Mouse (Mus musculus) small intestine, adult 2 months (tissue): ENCODE measurements around the gene Crhbp. TPM values are rescaled to one million over a fixed set of nuclear protein-coding genes. Genes with fewer than 3 reads are reported as not detected.

ENCODE experiments used
- H3K27ac ChIP-seq: fragments of 200-500 bp; 2 replicates; pipeline ENCODE4 v1.5.1; 2012; ENCODE audit warnings: low read depth, low read length, control low read depth, inconsistent platforms; ENCODE audit not compliant: insufficient read depth
- H3K27me3 ChIP-seq: fragments of 200-500 bp; 2 replicates; pipeline ENCODE4 v1.6.1; 2012; ENCODE audit warnings: mild to moderate bottlenecking, moderate library complexity, low read length, inconsistent platforms; ENCODE audit not compliant: control insufficient read depth, insufficient read depth
- H3K36me3 ChIP-seq: fragments of 200-500 bp; 2 replicates; pipeline ENCODE4 v1.6.1; 2012; ENCODE audit warnings: mild to moderate bottlenecking, low read length, control low read depth, inconsistent platforms; ENCODE audit not compliant: control insufficient read depth, insufficient read depth
- H3K4me1 ChIP-seq: fragments of 200-500 bp; 2 replicates; pipeline ENCODE4 v1.6.1; 2012; ENCODE audit warnings: low read length, inconsistent platforms, mixed read lengths; ENCODE audit not compliant: control insufficient read depth, insufficient read depth, insufficient read length
- H3K4me3 ChIP-seq: fragments of 200-500 bp; 2 replicates; pipeline ENCODE4 v1.5.1; 2012; ENCODE audit warnings: low read depth, mild to moderate bottlenecking, control low read depth, inconsistent platforms, low read length, moderate library complexity
- CTCF ChIP-seq: fragments of 200-500 bp; IDR thresholded peaks from 2 replicates; pipeline ENCODE4 v1.5.1; 2012; ENCODE audit warnings: low read depth, mild to moderate bottlenecking, control low read depth, inconsistent platforms, low read length, moderate library complexity, mixed read lengths; ENCODE audit not compliant: insufficient replicate concordance, insufficient read length; ENCODE audit errors: extremely low read depth
- POLR2A ChIP-seq: fragments of 200-500 bp; IDR thresholded peaks from 2 replicates; pipeline ENCODE4 v1.6.1; 2012; ENCODE audit warnings: low read depth, mild to moderate bottlenecking, control low read depth, inconsistent platforms, low read length, moderate library complexity
- WGBS: fragments of 180-500 bp; shearing (Covaris S2); methylation state at CpG from one replicate; pipeline ENCODE4 v1.1.7; 2018; 5-methylcytosine and 5-hydroxymethylcytosine counted together
- polyA plus RNA-seq: library from polyadenylated mRNA; depleted of rRNA; stranded (reverse); fragments of >200 nt; gene quantifications from 2 replicates; pipeline ENCODE4 v1.2.3, GENCODE M21; 2012; rRNA removed

Crhbp gene
- polyA plus RNA-seq, 1 experiment: not detected

DNA sequence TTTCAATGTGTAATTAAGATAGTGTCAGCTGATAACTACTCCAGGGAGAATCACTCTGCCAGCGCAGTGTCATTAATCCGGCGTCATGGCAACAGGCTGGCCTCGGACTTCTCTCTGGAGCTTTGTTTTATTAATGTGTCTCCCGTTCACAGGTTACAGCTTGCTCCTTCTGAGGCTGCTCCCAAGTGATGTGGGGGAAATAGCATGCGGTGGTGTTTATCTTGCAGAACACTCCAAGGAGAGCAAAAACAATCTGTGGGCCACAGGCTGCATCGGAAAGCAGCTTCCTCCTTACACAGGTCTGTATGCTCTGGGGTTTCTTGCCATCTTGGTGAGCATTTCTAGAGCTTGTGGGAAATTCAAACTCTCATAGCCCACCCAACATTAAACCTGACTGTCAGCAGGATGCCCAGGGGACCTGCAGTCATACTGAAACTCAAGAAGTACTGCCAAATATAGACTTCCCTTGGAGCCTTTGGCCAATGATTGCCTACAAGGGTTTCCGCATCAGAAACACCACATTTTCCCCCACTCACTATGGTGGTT is 25.4 kb downstream of the Crhbp start:
- Histone ChIP-seq H3K36me3 (no peaks in the 10 kb centered on the region), H3K4me3 (no peak overlapping the region), H3K27me3 (no peaks in the 10 kb centered on the region), H3K27ac (no peak overlapping the region), H3K4me1 (no peaks in the 10 kb centered on the region)
- TF ChIP-seq CTCF: no peak
- TF ChIP-seq POLR2A: no peak
- WGBS: 17% methylated on average over 8 of the region's 8 CpGs

GRCm38 (mm10) chr13:95418575-95419203 is 26.0 kb downstream of the Crhbp start:
- 32% methylated on average over 6 of the region's 6 CpGs for WGBS
- no peak for TF ChIP-seq POLR2A
- TF ChIP-seq CTCF: no peak
- H3K27me3 ChIP-seq: no peaks in the 10 kb centered on the region
- no peaks in the 10 kb centered on the region for H3K4me1 ChIP-seq
- H3K27ac ChIP-seq: no peak overlapping the region
- no peaks in the 10 kb centered on the region for H3K36me3 ChIP-seq
- H3K4me3 ChIP-seq: no peak overlapping the region

GRCm38 (mm10) chr13:95412257-95412656 is 32.5 kb downstream of the Crhbp start:
- WGBS: 11% methylated on average over 2 of the region's 2 CpGs
- no peak for TF ChIP-seq POLR2A
- TF ChIP-seq CTCF: no peak
- Histone ChIP-seq H3K36me3 (no peaks in the 10 kb centered on the region), H3K27ac (no peak overlapping the region), H3K4me1 (no peaks in the 10 kb centered on the region), H3K4me3 (no peak overlapping the region), H3K27me3 (no peaks in the 10 kb centered on the region)

DNA sequence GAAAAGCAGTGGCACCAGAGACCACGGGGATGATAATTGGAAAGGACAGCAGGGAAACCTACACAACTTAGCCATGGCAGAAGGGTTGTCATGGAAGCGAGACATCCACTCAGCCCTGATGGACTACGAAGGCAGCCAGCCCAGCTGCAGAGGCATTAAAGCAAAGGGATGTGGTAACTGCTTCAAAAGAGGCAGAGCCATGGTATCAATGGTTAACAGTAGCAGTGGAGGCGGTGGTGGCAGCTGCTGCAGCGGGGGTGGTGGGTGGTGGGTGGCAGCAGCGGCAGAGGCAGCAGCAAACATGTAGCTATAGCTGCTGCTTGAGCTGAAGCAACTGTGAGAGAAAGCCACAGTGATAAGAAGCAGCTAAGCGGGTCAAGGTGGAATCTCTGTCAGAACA is 51.5 kb downstream of the Crhbp start:
- Histone ChIP-seq H3K4me3 (no peak overlapping the region), H3K27ac (no peak overlapping the region), H3K36me3 (no peaks in the 10 kb centered on the region), H3K27me3 (no peaks in the 10 kb centered on the region), H3K4me1 (no peaks in the 10 kb centered on the region)
- WGBS: 91% methylated on average over 7 of the region's 7 CpGs
- TF ChIP-seq CTCF: no peak
- no peak for TF ChIP-seq POLR2A

GRCm38 (mm10) chr13:95389866-95390865 is 54.6 kb downstream of the Crhbp start:
- WGBS: 30% methylated on average over 24 of the region's 24 CpGs
- TF ChIP-seq CTCF: peak; percentile 94; the same call in 1 of the 2 replicates
- TF ChIP-seq POLR2A: no peak
- Histone ChIP-seq H3K36me3 (no peaks in the 10 kb centered on the region), H3K4me3 (no peak overlapping the region), H3K27me3 (no peaks in the 10 kb centered on the region), H3K4me1 (no peaks in the 10 kb centered on the region), H3K27ac (no peak overlapping the region)

- TF ChIP-seq CTCF (no peak), POLR2A (no peak)
- 73% methylated on average over 5 of the region's 5 CpGs for WGBS
- Histone ChIP-seq H3K27me3 (no peaks in the 10 kb centered on the region), H3K4me3 (no peak overlapping the region), H3K36me3 (no peaks in the 10 kb centered on the region), H3K27ac (no peak overlapping the region), H3K4me1 (no peaks in the 10 kb centered on the region)
Measured at GRCm38 (mm10) chr13:95388226-95388625, 56.5 kb downstream of the Crhbp start.

DNA sequence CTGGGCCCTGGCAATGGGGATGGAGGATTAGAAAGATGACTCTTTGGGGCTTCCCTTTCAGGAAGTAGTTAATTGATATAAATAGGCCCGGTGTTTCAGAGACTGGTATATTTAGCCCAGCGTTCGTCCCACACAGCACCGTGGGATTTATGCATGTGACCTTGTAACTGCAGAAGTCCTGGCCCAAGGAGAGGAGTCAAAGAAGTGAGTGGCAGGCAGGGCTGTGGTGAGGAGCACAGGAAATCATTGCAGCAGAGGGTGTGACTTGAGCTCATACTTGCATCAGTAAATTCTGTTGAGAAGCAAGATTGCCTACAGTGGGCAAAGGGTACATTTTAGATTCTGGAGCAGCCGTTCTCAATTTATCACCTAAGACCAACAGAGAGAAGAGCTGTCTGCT is 62.3 kb downstream of the Crhbp start:
- no peaks in the 10 kb centered on the region for H3K4me1 ChIP-seq
- WGBS: 60% methylated on average over 5 of the region's 5 CpGs
- no peaks in the 10 kb centered on the region for H3K36me3 ChIP-seq
- TF ChIP-seq POLR2A: no peak
- no peak for TF ChIP-seq CTCF
- H3K27me3 ChIP-seq: no peaks in the 10 kb centered on the region
- H3K27ac ChIP-seq: no peak overlapping the region
- no peak overlapping the region for H3K4me3 ChIP-seq

Other genes with a start within 250 kb of the Crhbp start
- 3.4 and 4.8 TPM in 2 replicates for gene Pde8b, start 194.6 kb downstream of the Crhbp start, polyA plus RNA-seq
- 9.6 and 17.3 TPM in 2 replicates for gene Zbed3, start 121.3 kb downstream of the Crhbp start, polyA plus RNA-seq
- gene Aggf1, start 69.6 kb downstream of the Crhbp start, polyA plus RNA-seq: 8.7 and 15.6 TPM in 2 replicates
- gene S100z, start 33.8 kb upstream of the Crhbp start, polyA plus RNA-seq: not detected in 2 replicates
- 15.4 and 30.0 TPM in 2 replicates for gene F2rl1, start 80.3 kb upstream of the Crhbp start, polyA plus RNA-seq
- gene F2r, start 173.6 kb upstream of the Crhbp start, polyA plus RNA-seq: 9.0 and 15.1 TPM in 2 replicates